Mouse (Mus musculus) mouse embryonic stem cell (cell line): ENCODE measurements around the gene Gm20532.

Experiments used
- in situ Hi-C, 2 experiments: fragments of 300-500 bp; cut with MboI; formaldehyde crosslinking; loops; 1 replicate in 1 of 2; 3 replicates in 1 of 2; pipeline ENCODE4 v1.14.3; 2019 to 2020; ENCODE audit warnings: low sequenced_read_pairs in 2 of 2, low pct_unique_long_range_greater_than_20kb in 1 of 2, mixed read lengths in 1 of 2; ENCODE audit not compliant: unreplicated experiment in 1 of 2

Gm20532 gene

GRCm38 (mm10) chr2:26633953-26634530 lies 47.6 kb downstream of the Gm20532 start:
- in situ Hi-C loops, result no loop called here

- in situ Hi-C loops, result no loop called here
These were observed 48.4 kb downstream of the Gm20532 start for GRCm38 (mm10) chr2:26634629-26635488.

- in situ Hi-C loops, result no loop called here
These were observed 49.3 kb downstream of the Gm20532 start for GRCm38 (mm10) chr2:26635489-26636324.

- in situ Hi-C loops, result no loop called here
These were observed 49.8 kb downstream of the Gm20532 start for GRCm38 (mm10) chr2:26636325-26636635.

- in situ Hi-C loops, result no loop called here
These were observed 51.0 kb downstream of the Gm20532 start for GRCm38 (mm10) chr2:26637316-26637932.

- in situ Hi-C loops, result no loop called here
These were observed 51.6 kb downstream of the Gm20532 start for GRCm38 (mm10) chr2:26638039-26638438.

GRCm38 (mm10) chr2:26638572-26638971 lies 52.1 kb downstream of the Gm20532 start:
- in situ Hi-C loops, result no loop called here

GRCm38 (mm10) chr2:26639083-26639482 lies 52.6 kb downstream of the Gm20532 start:
- in situ Hi-C loops, result no loop called here

- in situ Hi-C loops, result loop anchor here (5.0 to 10.0 kb wide), 3 partner anchors 267 to 595 kb away; no protein-coding TSS in a partner anchor
These were observed 53.7 kb downstream of the Gm20532 start for GRCm38 (mm10) chr2:26639838-26640830.

- in situ Hi-C loops, result loop anchor here (5.0 to 10.0 kb wide), 3 partner anchors 266 to 594 kb away; no protein-coding TSS in a partner anchor
These were observed 54.7 kb downstream of the Gm20532 start for GRCm38 (mm10) chr2:26641006-26641647.

GRCm38 (mm10) chr2:26643942-26644341 lies 57.5 kb downstream of the Gm20532 start:
- in situ Hi-C loops, result loop anchor here (5.0 to 10.0 kb wide), 3 partner anchors 263 to 591 kb away; no protein-coding TSS in a partner anchor

- in situ Hi-C loops, result loop anchor here in 1 of 2 experiments (10.0 kb wide), 1 partner anchor 588 kb away; no protein-coding TSS in a partner anchor
These were observed 60.3 kb downstream of the Gm20532 start for GRCm38 (mm10) chr2:26646643-26647293.

GRCm38 (mm10) chr2:26654687-26655086 lies 68.2 kb downstream of the Gm20532 start:
- in situ Hi-C loops, result loop anchor here in 1 of 2 experiments (5.0 to 25.0 kb wide), 2 partner anchors 183 to 383 kb away; no protein-coding TSS in a partner anchor

- in situ Hi-C loops, result loop anchor here in 1 of 2 experiments (25.0 kb wide), 1 partner anchor 180 kb away; no protein-coding TSS in a partner anchor
These were observed 71.0 kb downstream of the Gm20532 start for GRCm38 (mm10) chr2:26657426-26657825.

- in situ Hi-C loops, result loop anchor here in 1 of 2 experiments (25.0 kb wide), 1 partner anchor 176 kb away; no protein-coding TSS in a partner anchor
These were observed 74.8 kb downstream of the Gm20532 start for GRCm38 (mm10) chr2:26661143-26661752.
